Mouse (Mus musculus) ES-E14 (cell line): ENCODE results near the gene Psmd2.

Source experiments
- MAFK ChIP-seq: IDR thresholded peaks from 2 replicates; pipeline ENCODE4 v1.6.1; 2014; ENCODE audit warnings: mild to moderate bottlenecking, low read depth, low read length, inconsistent platforms; ENCODE audit not compliant: insufficient read depth
- ZC3H11A ChIP-seq: IDR thresholded peaks from 2 replicates; pipeline ENCODE4 v1.6.1; 2012; ENCODE audit warnings: low read depth, mild to moderate bottlenecking, inconsistent platforms, low read length, borderline replicate concordance
- ZNF384 ChIP-seq: IDR thresholded peaks from 2 replicates; pipeline ENCODE4 v1.6.1; 2012; ENCODE audit warnings: low read depth, low read length, inconsistent platforms

DNA sequence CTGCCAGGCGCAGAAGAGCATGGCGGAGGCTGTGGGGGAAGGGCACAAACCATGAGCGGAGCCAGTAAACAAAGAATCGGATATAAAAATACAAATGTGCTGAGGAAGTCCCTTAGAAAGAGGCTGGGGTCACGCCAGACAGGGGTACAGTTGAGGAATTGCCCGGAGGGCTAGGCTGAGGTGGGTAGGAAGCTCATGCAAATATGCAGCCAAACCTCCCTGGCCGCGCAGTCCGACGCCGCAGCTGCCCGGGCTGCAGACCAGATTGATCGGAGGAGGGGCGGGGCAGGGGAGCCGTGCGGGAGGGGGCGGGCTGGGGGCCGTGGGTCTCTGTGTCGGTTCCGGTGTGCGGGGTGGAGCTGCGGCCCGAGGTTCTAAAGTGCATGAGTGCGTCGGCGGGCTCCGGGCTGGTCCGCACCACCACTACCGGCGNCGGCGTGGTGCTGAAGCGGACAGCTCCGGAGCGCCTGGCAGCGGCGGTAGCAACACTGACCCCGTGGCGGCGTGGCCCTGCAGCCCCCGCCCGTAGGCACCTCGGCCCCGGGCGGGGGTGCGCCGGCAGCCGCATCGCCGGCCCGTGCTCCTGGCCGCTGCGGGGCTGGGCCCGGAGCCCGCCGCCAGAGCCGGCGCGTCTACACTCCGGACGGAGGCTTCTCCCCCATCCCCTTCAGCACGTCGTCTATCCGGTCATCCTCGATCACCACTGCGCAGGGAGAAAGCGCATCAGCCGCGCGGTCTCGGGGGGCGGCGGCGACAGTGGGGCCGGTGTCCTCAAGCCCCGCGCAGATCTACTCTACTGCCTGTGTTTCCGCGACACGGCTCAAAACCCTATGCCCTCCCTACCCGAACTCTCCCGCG is 31.7 kb upstream of the Psmd2 start:
- TF ChIP-seq ZC3H11A (no peak), MAFK (no peak), ZNF384 (no peak)
